ENCODE assay signal across 23 mouse cellular contexts in the genomic region with DNA sequence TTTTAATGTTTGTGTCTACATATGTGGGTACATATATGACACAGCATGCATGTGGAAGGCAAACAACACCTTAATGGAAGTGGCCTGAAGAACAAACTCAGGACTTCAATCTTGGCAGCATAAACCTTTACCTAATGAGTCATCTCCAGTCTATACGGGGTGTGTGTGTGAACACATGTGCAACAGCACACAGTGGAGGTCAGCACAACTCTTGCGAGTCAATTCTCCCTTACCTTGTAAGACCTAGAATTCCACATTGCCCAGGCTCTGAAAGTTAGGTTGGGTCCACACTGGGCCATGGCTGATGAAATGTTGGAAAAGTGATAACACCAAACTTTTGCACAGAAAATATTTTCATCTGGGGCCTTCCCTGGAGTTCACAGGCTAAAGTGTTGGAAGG. TPM values are rescaled to one million over a fixed set of nuclear protein-coding genes. Genes with fewer than 3 reads are reported as not detected.
A peak's percentile ranks its signal among the peaks of the same experiment; 100 is the strongest.
DNase-seq lines count a peak whose midpoint lies in the region; ATAC-seq and TF ChIP-seq lines count a peak whose summit lies in the region.
"Had no signal": no experiment of that assay in that cellular context is flagged by ENCODE, and none has a peak within 500 bp of the region (broad histone marks: within the 10 kb centered on the region; RNA-seq: fewer than 3 reads in every experiment).

No protein-coding gene starts in this region.

- H3K27me3 ChIP-seq in liver, embryonic 12.5 days (replicated peaks) = peaks cover 2% of the 10 kb centered on the region; the same call in 1 of the 2 replicates
- no peaks in the 10 kb centered on the region for H3K27me3 ChIP-seq in liver, postnatal 0 days (ENCODE audit: insufficient read depth, low read length)
- H3K27me3 ChIP-seq: hindbrain, embryonic 12.5 days; hindbrain, embryonic 15.5 days; Patski had no signal

- no peak overlapping the region for H3K4me2 ChIP-seq in liver, embryonic 12.5 days
- H3K4me2 ChIP-seq in liver, postnatal 0 days (ENCODE audit: low read depth, low read length) = no peak overlapping the region
- H3K4me2 ChIP-seq: hindbrain, embryonic 12.5 days; hindbrain, embryonic 15.5 days had no signal

- 81% methylated on average over 2 of the region's 2 CpGs for WGBS in liver, embryonic 12.5 days (ENCODE audit: insufficient replicate concordance)
- WGBS in liver, postnatal 0 days (ENCODE audit: insufficient replicate concordance) = 78% methylated on average over 2 of the region's 2 CpGs
- WGBS in macrophage (ENCODE audit: missing documents) = 87% methylated on average over 2 of the region's 2 CpGs

- no peak overlapping the region for H3K4me3 ChIP-seq in liver, embryonic 12.5 days
- no peak overlapping the region for H3K4me3 ChIP-seq in liver, postnatal 0 days (ENCODE audit: low read depth, low read length)
- H3K4me3 ChIP-seq in macrophage (ENCODE audit: inconsistent target) = no peak overlapping the region
- H3K4me3 ChIP-seq: gastrocnemius, adult 2 months; heart, adult 2 months; heart, embryonic 10.5 days; hindbrain, embryonic 12.5 days; hindbrain, embryonic 15.5 days had no signal

- TF ChIP-seq CTCF in liver, postnatal 0 days (IDR thresholded peaks at IDR 0.05; ENCODE audit: low read depth) = no peak

- H3K27ac ChIP-seq in liver, embryonic 12.5 days = peak overlapping the region; percentile 32; the same call in 1 of the 2 replicates
- H3K27ac ChIP-seq in liver, postnatal 0 days (ENCODE audit: low read depth) = no peak overlapping the region
- peak overlapping the region; percentile 81 for H3K27ac ChIP-seq in macrophage
- H3K27ac ChIP-seq: heart, adult 2 months; heart, embryonic 10.5 days; hindbrain, embryonic 12.5 days; hindbrain, embryonic 15.5 days had no signal

- no peak for ATAC-seq in liver, embryonic 12.5 days
- ATAC-seq in liver, postnatal 0 days = no peak
- ATAC-seq: forebrain, embryonic 14.5 days; forebrain, postnatal 0 days; Patski had no signal

- no peak for TF ChIP-seq EP300 in liver, postnatal 0 days (IDR thresholded peaks at IDR 0.05; ENCODE audit: low read depth)

- no peaks in the 10 kb centered on the region for H3K79me2 ChIP-seq in macrophage (ENCODE audit: inconsistent target)

- H3K36me3 ChIP-seq in liver, embryonic 12.5 days = peaks cover 13% of the 10 kb centered on the region
- peaks cover 9% of the 10 kb centered on the region; the same call in 1 of the 2 replicates for H3K36me3 ChIP-seq in liver, postnatal 0 days (replicated peaks; ENCODE audit: insufficient read depth, low read length)
- no peaks in the 10 kb centered on the region for H3K36me3 ChIP-seq in macrophage (ENCODE audit: inconsistent target)

- no peak overlapping the region for H3K9ac ChIP-seq in liver, embryonic 12.5 days
- no peak overlapping the region for H3K9ac ChIP-seq in liver, postnatal 0 days (replicated peaks)
- H3K9ac ChIP-seq: forebrain, postnatal 0 days; hindbrain, embryonic 12.5 days; hindbrain, embryonic 15.5 days had no signal

- H3K9me3 ChIP-seq in liver, embryonic 12.5 days (replicated peaks) = no peaks in the 10 kb centered on the region
- H3K9me3 ChIP-seq in liver, postnatal 0 days (ENCODE audit: low read length) = peaks cover 4% of the 10 kb centered on the region
- H3K9me3 ChIP-seq: heart, embryonic 10.5 days; hindbrain, embryonic 15.5 days had no signal

- DNase-seq in liver, postnatal 0 days = no peak
- DNase-seq in 3T3-L1 (ENCODE audit: low read depth, low spot score) (peak; percentile 62), NIH3T3 (ENCODE audit: low read depth) (peak; percentile 25)
- DNase-seq in thymus, adult 18-20 months = no peak
- DNase-seq in spleen, adult 12 weeks (ENCODE audit: low spot score) = no peak
- DNase-seq: adrenal gland, postnatal 10 days; adrenal gland, postnatal 36 days; cerebellum, adult 11 months; cerebellum, adult 2 months; cerebellum, adult 9-11 months; cerebellum, postnatal 36 days; forebrain, postnatal 0 days; gastrocnemius, adult 2 months; gastrocnemius, postnatal 25 days; heart, adult 2 months had no signal

- H3K4me1 ChIP-seq in liver, embryonic 12.5 days = peaks cover 41% of the 10 kb centered on the region
- H3K4me1 ChIP-seq in liver, postnatal 0 days (ENCODE audit: insufficient read depth) = peaks cover 19% of the 10 kb centered on the region
- H3K4me1 ChIP-seq: hindbrain, embryonic 12.5 days; hindbrain, embryonic 15.5 days had no signal

RNA-seq across cellular contexts. Expression of a gene that starts 12.3 kb away (rescaled TPM):
- polyA plus RNA-seq in liver, embryonic 12.5 days (2016; fragmentation: Nextera tagmentation; extraction: Ambion mirVana) = 0.86 and 1.6 TPM in 2 replicates
- 0.07 and 0.26 TPM in 2 replicates for polyA plus RNA-seq in liver, postnatal 0 days (2015; fragmentation: Nextera tagmentation; extraction: Ambion mirVana)
- 1 to 10 TPM in 6 of 26 experiments, under 1 TPM in 6, not detected in 14; 0.49 to 4.6 (median 1.0) TPM for total RNA-seq in macrophage (2018; cell fraction: chromatin; rRNA removed)
- 1 to 10 TPM in 13 of 26 experiments, under 1 TPM in 13; 0.12 to 3.4 (median 1.1) TPM for total RNA-seq in macrophage (2018; cell fraction: cytosol; rRNA removed)
- 1 to 10 TPM in 7 of 26 experiments, under 1 TPM in 11, not detected in 8; 0.34 to 9.5 (median 0.81) TPM for total RNA-seq in macrophage (2018; cell fraction: nucleus; rRNA removed)
- polyA plus RNA-seq in macrophage (2018) = 1.2 to 7.8 TPM (median 2.4 TPM) in 3 replicates
- total RNA-seq: hematopoietic stem cell, adult 5-6 weeks had no signal

RNA-seq across cellular contexts. Expression of a gene that starts 33.1 kb away (rescaled TPM):
- polyA plus RNA-seq in liver, embryonic 12.5 days (2016; fragmentation: Nextera tagmentation; extraction: Ambion mirVana) = 0.62 and 0.90 TPM in 2 replicates
- polyA plus RNA-seq in liver, postnatal 0 days (2015; fragmentation: Nextera tagmentation; extraction: Ambion mirVana) = 1.2 TPM in 2 replicates
- 100 to 1,000 TPM in 24 of 26 experiments, 10 to 100 TPM in 2; 65.5 to 328 (median 214) TPM for total RNA-seq in macrophage (2018; cell fraction: chromatin; rRNA removed)
- 10 to 100 TPM in 4 of 26 experiments, 1 to 10 TPM in 22; 2.0 to 13.6 (median 4.9) TPM for total RNA-seq in macrophage (2018; cell fraction: cytosol; rRNA removed)
- 100 to 1,000 TPM in 16 of 26 experiments, 10 to 100 TPM in 10; 30.0 to 258 (median 124) TPM for total RNA-seq in macrophage (2018; cell fraction: nucleus; rRNA removed)
- 5.1 to 26.4 TPM (median 5.5 TPM) in 3 replicates for polyA plus RNA-seq in macrophage (2018)
- total RNA-seq: hematopoietic stem cell, adult 5-6 weeks had no signal

RNA-seq across cellular contexts. Expression of a gene that starts 56.0 kb away (rescaled TPM):
- polyA plus RNA-seq in liver, embryonic 12.5 days (2016; fragmentation: Nextera tagmentation; extraction: Ambion mirVana) = 0.36 and 0.42 TPM in 2 replicates
- polyA plus RNA-seq in liver, postnatal 0 days (2015; fragmentation: Nextera tagmentation; extraction: Ambion mirVana) = 1.9 and 2.0 TPM in 2 replicates
- total RNA-seq in macrophage (2018; cell fraction: chromatin; rRNA removed) = 100 to 1,000 TPM in 19 of 26 experiments, 10 to 100 TPM in 7; 15.9 to 534 (median 152) TPM
- 100 to 1,000 TPM in 12 of 26 experiments, 10 to 100 TPM in 14; 43.7 to 224 (median 98.7) TPM for total RNA-seq in macrophage (2018; cell fraction: cytosol; rRNA removed)
- total RNA-seq in macrophage (2018; cell fraction: nucleus; rRNA removed) = 100 to 1,000 TPM in 23 of 26 experiments, 10 to 100 TPM in 3; 41.8 to 676 (median 240) TPM
- 63.7 to 152 TPM (median 102 TPM) in 3 replicates for polyA plus RNA-seq in macrophage (2018)
- total RNA-seq: hematopoietic stem cell, adult 5-6 weeks had no signal

Comparison
In these comparisons a context has a peak if more than half of its experiments do, and no peak if none do; other contexts are left out.
1. DNase-seq: peak in 3T3-L1 (single experiment) and NIH3T3 (single experiment); none in liver, postnatal 0 days (single experiment), thymus, adult 18-20 months (0 of 2) and spleen, adult 12 weeks (single experiment).
2. RNA of a gene that starts 56.0 kb away (polyA plus RNA-seq): 63.7 to 152 TPM in macrophage; 1.9 to 2.0 TPM in liver, postnatal 0 days and 0.36 to 0.42 TPM in liver, embryonic 12.5 days; every median in the first group is over 10 times any median in the second.